Mouse (Mus musculus) brain, adult 2 months (tissue): ENCODE measurements around the gene Ppan.

ENCODE experiments used
- DNase-seq: peaks from one replicate; pipeline ENCODE4 v3.0.0; 2011; ENCODE audit warnings: low read depth, low spot score

Ppan gene

DNA sequence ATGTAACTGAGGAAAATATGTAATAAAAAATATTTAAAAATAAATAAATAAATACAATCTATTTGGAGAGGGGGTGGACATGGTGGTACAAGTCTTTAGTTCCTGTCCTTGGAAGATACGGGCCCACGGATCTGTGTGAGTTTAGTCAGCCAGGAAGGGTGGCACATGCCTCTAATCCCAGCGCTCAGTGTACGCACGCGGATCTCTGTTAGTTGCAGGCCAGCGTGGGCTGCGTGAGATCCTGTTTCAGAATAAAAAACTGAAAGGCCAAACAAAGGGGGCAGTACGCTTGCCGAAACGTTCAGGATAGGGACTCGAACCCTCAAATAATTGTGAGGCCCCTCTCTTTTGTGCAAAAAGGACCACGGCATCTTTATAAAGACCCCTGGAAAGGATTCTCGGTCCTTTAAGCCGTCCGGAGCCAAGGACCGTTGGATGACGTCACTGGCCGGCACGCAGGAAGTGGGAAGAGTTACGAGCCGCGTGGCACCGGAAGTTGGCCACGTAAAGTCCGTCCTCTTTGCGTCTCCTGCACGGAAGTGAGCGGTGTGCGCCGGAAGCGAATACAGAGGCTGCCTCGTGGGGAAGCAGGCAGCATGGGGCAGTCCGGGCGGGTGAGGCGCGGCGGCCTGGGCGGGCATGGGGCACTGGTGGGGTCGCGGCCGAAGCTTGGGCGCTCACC, at the start of gene Ppan:
Gene Ppan, plus strand, starts transcription at position 472 of the 682 bp plus-strand sequence.
- peak; percentile 99 for DNase-seq

GRCm38 (mm10) chr9:20838931-20839330, 49.0 kb upstream of the Ppan start:
- peak; percentile 29 for DNase-seq

DNA sequence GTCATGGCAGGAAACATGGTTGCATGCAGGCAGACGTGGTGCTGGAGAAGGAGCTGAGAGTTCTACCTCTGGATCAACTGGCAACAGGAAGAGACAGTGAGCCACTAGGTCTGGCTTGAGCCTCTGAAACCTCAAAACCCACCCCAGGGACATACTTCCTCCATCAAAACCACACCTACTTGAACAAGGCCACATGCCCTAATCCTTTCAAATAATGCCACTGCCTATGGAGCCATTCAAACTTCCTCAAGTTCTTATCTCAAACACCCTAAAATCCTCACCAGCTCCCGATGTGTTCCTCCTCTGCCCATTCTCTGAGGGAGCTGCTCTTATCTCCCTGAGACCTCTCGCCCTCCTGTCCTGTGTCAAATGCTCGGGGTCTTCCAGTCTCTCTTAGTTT, 45.8 kb upstream of the Ppan start:
- DNase-seq: no peak

GRCm38 (mm10) chr9:20842670-20843069, 45.3 kb upstream of the Ppan start:
- peak; percentile 59 for DNase-seq

DNA sequence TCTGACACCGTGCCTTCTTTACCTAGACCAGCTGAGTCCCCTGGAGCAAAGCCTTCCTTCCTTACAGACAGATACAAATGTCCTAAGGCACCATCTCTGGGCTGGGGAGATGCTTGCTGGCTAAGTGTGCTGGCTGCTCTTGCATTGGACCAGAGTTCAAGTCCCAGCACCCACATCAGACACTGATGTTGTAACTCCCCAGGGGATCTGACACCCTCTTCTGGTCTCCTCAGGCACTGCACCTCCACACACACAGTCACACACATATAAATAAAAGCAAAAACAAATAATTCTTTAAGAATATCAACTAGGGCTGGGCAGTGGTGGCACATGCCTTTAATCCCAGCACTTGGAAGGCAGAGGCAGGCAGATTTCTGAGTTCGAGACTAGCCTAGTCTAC, 37.8 kb upstream of the Ppan start:
- DNase-seq: no peak

- DNase-seq: no peak
Observed at GRCm38 (mm10) chr9:20857131-20857530, 30.8 kb upstream of the Ppan start.

- DNase-seq: no peak
Observed at GRCm38 (mm10) chr9:20859926-20860325, 28.0 kb upstream of the Ppan start.

DNA sequence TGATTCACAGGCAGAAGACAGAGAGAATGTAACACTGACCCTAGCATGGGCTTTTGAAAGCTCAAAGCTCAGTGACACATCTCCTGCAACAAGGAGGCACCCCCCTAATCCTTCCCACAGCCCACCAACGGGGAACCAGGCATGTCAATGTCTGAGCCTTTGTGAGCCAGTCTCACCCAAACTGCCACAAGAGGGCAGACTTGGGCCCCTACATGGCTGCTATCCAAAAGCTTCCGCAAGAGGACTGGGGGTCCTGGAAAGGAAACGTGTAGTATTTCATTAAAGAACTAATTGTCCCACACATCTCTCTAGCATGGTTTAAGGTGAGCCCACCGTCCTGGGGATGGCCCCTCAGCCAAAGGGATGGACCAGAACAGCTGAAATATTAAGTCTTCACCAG, 26.2 kb upstream of the Ppan start:
- peak; percentile 50 for DNase-seq

DNA sequence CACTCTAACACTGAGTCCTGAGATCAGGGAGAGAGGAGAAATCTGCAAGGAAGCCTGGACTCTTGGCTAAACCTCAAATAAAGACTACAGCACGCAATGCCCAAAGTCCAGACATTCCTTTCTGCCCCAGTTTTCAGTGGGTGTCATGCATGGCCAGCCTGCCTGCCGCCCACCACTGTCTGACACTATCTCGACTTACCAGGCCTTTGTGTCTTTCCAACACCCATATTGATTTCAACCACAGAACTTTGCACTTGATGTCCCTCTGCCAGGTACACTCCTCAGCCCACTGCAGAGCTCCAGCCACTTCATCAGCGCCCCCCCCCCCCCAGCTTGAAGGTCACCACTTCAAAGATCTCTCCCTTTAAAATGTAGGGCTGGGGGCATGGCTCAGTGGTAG, 25.8 kb upstream of the Ppan start:
- DNase-seq: no peak

GRCm38 (mm10) chr9:20866879-20867278, 21.1 kb upstream of the Ppan start:
- DNase-seq: no peak

DNA sequence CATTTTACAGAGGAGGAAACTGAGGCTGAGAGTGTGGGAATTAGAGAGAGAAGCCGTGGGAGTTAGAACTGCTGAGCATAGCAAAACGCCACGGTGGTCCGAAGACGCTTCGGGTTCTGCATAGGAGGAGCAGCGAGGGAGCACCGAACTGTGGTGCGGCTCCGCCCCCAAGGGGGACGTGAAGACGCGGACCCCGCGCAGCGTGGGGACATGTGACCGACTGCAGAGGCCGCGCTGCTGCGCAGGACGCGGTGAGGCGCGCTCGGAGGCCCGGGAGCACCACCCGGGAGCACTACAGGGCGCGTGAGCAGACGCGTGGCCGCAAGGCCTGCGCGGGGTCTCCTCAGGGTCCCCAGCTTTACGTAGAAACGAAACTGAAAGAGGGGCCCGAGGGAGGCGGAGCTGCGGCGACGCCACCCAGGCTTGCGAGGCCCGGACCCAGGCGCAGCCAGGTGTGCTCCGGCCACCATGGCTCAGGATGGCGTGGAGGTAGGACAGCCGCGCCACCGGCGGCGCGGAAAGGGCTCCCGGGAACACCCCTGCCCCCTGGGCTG, 19.4 kb upstream of the Ppan start, which contains the start of gene A230050P20Rik:
Gene A230050P20Rik, plus strand, starts transcription at position 195 of the 554 bp plus-strand sequence.
- peak; percentile 94 for DNase-seq

DNA sequence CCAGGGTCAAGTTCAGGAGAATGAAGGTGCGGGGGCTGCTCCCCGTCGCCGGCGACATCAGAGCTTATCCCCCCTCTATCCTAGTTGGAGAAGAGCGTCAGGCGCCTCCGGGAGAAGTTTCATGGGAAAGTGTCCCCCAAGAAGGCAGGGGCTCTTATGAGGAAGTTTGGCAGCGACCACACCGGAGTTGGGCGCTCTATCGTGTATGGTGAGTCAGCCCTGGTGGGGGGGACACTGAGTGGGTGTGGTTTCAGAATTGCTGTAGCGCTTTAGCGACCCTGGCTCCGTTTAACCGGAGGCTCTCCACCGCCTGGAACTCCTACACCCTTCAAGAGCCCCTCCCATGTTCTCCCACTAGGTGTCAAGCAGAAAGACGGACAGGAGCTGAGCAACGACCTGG, 18.7 kb upstream of the Ppan start:
- peak; percentile 50 for DNase-seq

- DNase-seq: no peak
Observed at GRCm38 (mm10) chr9:20870211-20871173, 17.5 kb upstream of the Ppan start.

DNA sequence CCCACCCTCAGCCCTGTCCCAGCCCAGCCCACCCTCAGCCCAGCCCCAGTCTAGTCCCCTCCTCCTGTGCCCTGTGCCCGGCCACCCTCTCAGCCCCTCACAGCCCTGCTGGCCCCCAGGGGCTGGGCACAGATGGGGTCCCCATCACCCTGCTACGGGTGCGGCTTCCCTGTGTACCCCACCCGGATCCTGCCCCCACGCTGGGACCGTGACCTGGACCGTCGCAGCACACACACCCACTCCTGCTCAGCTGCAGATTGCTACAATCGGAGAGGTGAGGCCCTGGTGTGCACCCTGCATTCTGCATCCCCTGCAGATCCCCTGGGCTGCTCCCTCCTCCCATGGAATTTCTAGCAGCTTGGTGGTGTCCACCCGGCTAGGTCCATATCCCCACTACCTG, 15.0 kb upstream of the Ppan start:
- no peak for DNase-seq

DNA sequence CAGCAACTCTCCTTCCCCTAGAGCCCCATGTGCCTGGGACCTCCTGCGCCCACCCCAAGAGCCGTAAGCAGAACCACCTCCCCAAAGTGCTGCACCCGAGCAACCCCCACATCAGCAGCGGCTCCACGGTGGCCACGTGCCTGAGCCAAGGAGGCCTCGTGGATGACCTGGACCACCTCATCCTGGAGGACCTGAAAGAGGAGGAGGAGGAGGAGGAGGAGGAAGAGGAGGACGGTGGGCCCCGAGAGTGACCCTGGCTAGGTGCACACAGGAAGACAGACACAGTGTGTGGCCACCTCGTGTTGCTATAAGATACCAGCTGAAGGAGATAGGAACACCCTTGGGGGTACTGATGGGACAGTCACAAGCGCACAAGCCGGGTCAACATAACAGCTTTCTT, 14.5 kb upstream of the Ppan start:
- no peak for DNase-seq

DNA sequence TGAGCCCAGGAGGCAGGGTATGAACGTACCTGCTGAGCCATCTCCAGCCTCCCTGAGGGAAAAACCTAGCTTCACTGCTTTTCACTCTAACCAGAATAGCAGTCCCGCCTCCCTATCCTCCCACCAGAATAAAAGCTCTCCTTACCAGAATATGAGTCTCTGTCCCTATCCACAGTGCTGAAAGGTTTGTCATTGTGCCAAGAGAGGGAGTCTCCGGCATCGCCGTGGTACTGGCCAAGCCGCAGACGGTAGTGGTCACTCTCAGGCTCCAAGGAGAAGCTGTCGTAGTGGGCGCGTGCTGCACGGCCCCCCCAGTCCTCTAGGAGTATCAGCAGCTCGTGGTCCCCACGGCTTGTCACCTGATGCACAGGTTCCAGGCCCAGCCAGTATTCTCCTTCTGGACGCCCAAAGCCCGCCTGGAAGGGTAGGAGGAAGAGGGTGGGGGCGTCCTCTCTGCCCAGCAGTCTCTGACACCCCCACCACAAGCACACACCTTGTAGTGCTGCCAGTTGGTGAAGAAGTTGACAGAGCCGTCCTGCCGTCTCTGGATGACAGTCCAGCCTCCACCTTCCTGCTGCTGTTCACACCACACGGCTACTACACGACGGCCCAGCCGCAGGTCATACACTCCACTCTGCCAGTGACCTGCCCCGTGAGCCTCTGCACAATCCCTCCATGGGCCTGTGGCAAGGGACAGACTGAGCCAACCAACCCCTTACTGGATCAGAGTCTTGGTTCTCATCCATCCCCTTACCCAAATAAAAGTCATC, 12.8 kb upstream of the Ppan start:
- DNase-seq: peak; percentile 70

GRCm38 (mm10) chr9:20876318-20877117, 11.5 kb upstream of the Ppan start:
- DNase-seq: no peak

DNA sequence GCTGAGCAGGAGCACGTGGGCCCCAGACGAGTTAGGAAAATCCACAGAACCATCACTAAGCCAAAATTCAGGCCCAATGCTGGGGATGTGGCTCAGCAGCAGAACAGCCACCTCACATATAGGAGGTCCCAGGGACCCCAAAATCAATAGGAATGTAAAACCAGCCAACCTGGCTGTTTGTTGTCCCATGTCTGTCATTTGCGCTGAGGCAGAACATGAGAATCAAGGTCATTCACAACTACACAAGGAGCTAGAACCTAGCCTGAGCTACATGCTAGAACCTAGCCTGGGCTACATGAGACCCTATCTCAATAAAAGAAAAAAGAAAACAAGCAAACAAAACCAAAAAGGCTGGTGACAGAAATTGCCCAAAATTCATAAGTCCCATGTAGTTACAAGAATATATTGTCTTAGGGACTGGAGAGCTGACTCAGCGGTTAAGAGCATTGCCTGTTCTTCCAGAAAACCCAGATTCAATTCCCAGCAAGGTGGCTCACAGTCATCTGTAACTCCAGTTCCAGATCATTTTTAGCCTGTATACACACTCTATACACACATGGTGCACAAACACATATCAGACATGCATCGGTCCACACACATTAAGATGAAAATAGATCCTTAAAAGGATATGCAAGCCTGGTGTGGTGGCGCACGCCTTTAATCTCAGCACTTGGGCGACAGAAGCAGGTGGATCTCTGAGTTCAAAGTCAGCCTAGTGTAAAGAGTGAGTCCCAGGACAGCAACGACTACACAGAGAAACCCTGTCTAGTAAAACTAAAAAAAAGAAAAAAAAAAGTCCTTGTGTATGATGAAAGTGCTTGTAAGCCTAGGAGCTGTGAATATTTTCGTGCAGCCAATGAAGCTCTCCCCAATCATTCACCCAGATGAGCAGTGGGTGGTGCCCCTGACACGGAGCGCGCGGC, 10.6 kb upstream of the Ppan start:
- DNase-seq: no peak

GRCm38 (mm10) chr9:20878041-20878709, 9.8 kb upstream of the Ppan start:
- DNase-seq: peak; percentile 100
